Mouse (Mus musculus) cortical plate, adult 2 months (tissue): ENCODE measurements around the gene Crim1.

ENCODE experiments used
- CTCF ChIP-seq: fragments of 200-500 bp; IDR thresholded peaks from 2 replicates; pipeline ENCODE4 v1.5.1; 2011; ENCODE audit warnings: mild to moderate bottlenecking, control low read depth, low read length; ENCODE audit not compliant: insufficient read depth; ENCODE audit errors: extremely low read depth
- POLR2A ChIP-seq: fragments of 200-500 bp; IDR thresholded peaks from 2 replicates; pipeline ENCODE4 v1.6.1; 2011; ENCODE audit warnings: mild to moderate bottlenecking, low read length, control low read depth; ENCODE audit not compliant: insufficient read depth; ENCODE audit errors: extremely low read depth

DNA sequence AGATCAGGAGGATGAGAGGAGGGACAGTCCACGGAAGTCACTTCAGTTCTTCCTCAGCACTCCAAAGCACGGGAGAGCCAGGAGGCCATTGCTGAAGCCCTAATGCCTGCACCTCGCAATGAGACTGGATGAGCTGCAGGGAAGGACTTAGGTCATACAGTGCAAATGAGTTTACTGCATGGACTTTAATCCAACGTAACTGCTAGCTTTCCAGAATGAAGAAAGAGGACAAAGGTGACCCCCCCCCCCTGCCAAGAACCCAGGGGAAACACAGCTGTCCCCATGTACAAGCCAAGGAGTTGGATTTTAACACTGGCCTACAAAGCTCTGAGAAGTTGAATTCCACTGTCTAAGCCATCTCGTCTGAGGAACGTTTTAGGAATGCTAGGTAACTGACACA, 201.3 kb downstream of the Crim1 start:
- TF ChIP-seq POLR2A (no peak), CTCF (no peak)
